Mouse (Mus musculus) CD4-positive, CD25-positive, alpha-beta regulatory T cell (primary cell): ENCODE results near the gene Atp13a3. TPM values are rescaled to one million over a fixed set of nuclear protein-coding genes. Genes with fewer than 3 reads are reported as not detected.

Experiments used
- polyA plus RNA-seq: library from polyadenylated mRNA; unstranded; fragments of 100-300 nt; shearing (Covaris generic); gene quantifications from one replicate; pipeline ENCODE4 v1.2.1, GENCODE M21; 2017

The Atp13a3 gene
- polyA plus RNA-seq, result 55.7 TPM

DNA sequence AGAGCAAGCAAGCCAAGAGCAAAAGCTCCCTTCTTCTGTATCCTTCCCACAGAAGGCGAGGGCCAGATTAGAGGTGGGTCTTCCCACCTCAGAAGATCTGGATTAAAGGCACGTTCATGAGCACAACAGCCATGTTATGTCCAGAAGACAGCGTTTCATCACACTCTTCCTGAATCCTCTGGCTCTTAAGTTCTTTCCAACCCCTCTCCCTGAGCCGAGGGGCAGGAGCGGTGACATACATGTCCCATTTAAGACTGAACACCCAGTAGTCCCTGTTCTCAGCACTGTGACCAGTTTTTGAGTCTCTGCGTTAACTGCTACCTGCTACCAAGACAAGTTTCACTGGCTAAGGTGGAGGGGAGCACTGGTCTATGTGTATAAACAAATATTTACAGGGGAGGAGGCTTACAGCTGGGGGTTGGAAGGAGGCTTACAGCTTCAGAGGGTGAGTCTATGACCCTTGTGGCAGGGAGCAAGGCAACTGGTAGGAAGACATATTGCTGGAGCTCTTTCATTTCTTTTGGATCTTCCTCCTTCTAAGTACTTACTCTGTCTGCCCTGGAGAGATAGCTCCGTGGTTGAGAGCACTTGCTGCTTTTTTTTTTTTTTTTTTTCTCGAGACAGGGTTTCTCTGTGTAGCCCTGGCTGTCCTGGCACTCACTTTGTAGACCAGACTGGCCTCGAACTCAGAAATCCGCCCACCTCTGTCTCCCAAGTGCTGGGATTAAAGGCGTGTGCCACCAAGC lies at the start of gene Atp13a3:
Gene Atp13a3 (minus strand): TSS at position 51 of the 746 bp plus-strand sequence.

DNA sequence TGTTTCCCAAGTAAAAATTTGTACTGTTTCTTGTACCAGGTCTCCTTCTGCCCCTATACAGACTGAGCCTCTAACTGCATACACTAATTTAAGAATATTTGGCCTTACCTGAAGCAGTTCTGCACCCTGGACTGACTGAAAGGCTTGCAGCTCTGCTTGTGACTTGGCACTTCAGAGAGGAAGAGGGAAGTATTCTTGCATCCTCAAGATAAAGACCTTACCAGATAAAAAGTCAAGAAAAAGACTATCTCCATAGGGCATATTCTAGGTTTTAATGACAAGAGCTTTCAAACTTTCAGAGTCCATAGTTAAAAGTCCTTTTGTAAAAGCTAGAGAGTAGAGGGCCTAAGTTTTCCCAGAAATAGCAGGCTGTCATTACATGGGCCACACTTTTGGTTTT lies 95.1 kb downstream of the Atp13a3 start, which contains the start of gene Gp5:
Gene Gp5 (minus strand): TSS at position 133 of the 400 bp plus-strand sequence.

DNA sequence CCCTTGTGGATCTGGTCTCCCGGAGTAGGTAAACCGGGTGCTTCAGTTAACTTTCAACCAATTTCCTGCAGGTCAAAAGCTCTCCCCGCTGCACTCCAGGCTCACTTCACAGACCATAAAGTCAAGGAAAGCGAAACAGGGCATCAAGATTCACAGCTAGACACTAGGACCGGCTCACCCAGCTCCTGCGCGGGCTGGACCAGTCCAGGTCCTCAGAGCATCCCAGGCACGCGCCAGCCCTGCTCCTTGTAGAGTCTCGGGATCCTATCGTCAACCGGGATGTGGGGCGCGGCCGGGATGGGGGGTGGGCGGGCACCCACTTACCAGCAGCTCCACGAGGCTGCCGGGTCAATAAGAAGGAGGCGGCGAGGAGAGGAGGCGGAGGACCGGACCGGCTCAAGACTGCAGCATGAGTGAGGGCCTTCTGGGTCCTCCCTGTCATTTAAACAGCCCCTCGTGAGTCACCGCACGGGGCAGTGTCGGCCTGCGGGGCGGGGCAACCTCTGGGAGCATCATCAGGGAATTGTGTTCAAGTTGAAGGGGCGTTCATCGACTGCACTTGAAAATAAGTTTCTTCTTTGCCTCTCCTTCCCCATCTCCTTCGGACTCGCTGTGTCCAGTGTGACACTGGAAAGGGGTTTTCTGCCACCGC lies 122.8 kb downstream of the Atp13a3 start, which contains the start of gene Lrrc15:
Gene Lrrc15 (minus strand): TSS at position 413 of the 652 bp plus-strand sequence.

DNA sequence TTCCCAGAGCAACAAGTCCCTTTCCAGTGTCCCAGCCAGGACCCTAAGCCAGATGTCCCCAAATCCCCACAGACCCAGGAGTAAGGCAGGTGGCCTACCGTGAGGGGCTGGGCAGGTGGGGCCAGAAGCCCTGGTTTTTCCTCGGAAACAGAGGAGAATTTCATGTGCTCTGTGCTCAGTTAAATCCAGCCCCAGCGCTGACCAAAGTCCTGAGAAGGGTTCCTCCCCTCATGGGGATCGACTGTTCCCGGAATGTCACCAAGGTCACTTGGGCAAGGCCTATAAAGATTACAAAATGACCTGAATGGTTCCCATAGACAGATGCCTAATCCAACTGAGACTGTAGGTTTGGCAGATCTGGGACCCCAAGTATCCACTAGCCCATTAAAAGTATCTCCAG lies 138.4 kb downstream of the Atp13a3 start, which contains the start of gene Cpn2:
Gene Cpn2 (minus strand): TSS at position 141 of the 400 bp plus-strand sequence.

Other genes with a start within 250 kb of the Atp13a3 start
- gene Cpn2, start 138.5 kb downstream of the Atp13a3 start, polyA plus RNA-seq, result not detected
- not detected for gene Lrrc15, start 122.7 kb downstream of the Atp13a3 start, polyA plus RNA-seq
- gene Gp5, start 95.2 kb downstream of the Atp13a3 start, polyA plus RNA-seq, result 0.18 TPM
- gene Tmem44, start 144.9 kb upstream of the Atp13a3 start, polyA plus RNA-seq, result 0.63 TPM
- gene Lsg1, start 181.6 kb upstream of the Atp13a3 start, polyA plus RNA-seq, result 79.0 TPM
- gene Fam43a, start 193.7 kb upstream of the Atp13a3 start, polyA plus RNA-seq, result 5.0 TPM